Mouse (Mus musculus) liver, embryonic 11.5 days (tissue): ENCODE data around the gene Cdh13. TPM values are rescaled to one million over a fixed set of nuclear protein-coding genes. Genes with fewer than 3 reads are reported as not detected.

ENCODE experiments used
- ATAC-seq: fragments of 200-750 bp; cut with Nextera tagmentation; replicated peaks from 2 replicates; pipeline ENCODE4 v1.8.0; 2017; ENCODE audit warnings: moderate number of reproducible peaks, mild to moderate bottlenecking, moderate TSS enrichment, moderate library complexity; ENCODE audit not compliant: low FRiP score
- DNase-seq: peaks from one replicate; pipeline ENCODE4 v3.0.0-alpha.2; 2017; ENCODE audit warnings: low spot score
- H3K27ac ChIP-seq: fragments of 300-500 bp; sonication (generic); 2 replicates; pipeline ENCODE4 v1.5.1; 2014; ENCODE audit warnings: mild to moderate bottlenecking, low read depth, low read length, control low read depth
- H3K27me3 ChIP-seq: fragments of 300-500 bp; sonication (generic); replicated peaks from 2 replicates; pipeline ENCODE4 v1.6.1; 2014; ENCODE audit warnings: low read length, mixed read lengths; ENCODE audit not compliant: control insufficient read depth, insufficient read depth
- H3K36me3 ChIP-seq: fragments of 300-500 bp; sonication (generic); 2 replicates; pipeline ENCODE4 v1.6.1; 2014; ENCODE audit warnings: mild to moderate bottlenecking, low read length, moderate library complexity, mixed read lengths; ENCODE audit not compliant: control insufficient read depth, insufficient read depth
- H3K4me1 ChIP-seq: fragments of 300-500 bp; sonication (generic); replicated peaks from 2 replicates; pipeline ENCODE4 v1.6.1; 2014; ENCODE audit warnings: low read length, mixed read lengths; ENCODE audit not compliant: control insufficient read depth, insufficient read depth
- H3K4me2 ChIP-seq: fragments of 300-500 bp; sonication (generic); 2 replicates; pipeline ENCODE4 v1.6.1; 2014; ENCODE audit warnings: mild to moderate bottlenecking, control low read depth, moderate library complexity
- H3K4me3 ChIP-seq: fragments of 300-500 bp; sonication (generic); 2 replicates; pipeline ENCODE4 v1.5.1; 2014; ENCODE audit warnings: low read depth, low read length, control low read depth
- H3K9ac ChIP-seq: fragments of 300-500 bp; sonication (generic); 2 replicates; pipeline ENCODE4 v1.6.1; 2014; ENCODE audit warnings: low read depth, low read length, control low read depth
- H3K9me3 ChIP-seq: fragments of 300-500 bp; sonication (generic); 2 replicates; pipeline ENCODE4 v1.6.1; 2016; ENCODE audit warnings: low read length, inconsistent platforms, mixed read lengths; ENCODE audit not compliant: control insufficient read depth
- WGBS: fragments of 180-500 bp; shearing (Covaris S2); extraction: QIAGEN DNeasy Blood & Tissue Kit; methylation state at CpG from one replicate; pipeline ENCODE4 v1.1.7; 2014; 5-methylcytosine and 5-hydroxymethylcytosine counted together
- polyA plus RNA-seq: library from polyadenylated mRNA; unstranded; fragments of >200 nt; fragmentation: Nextera tagmentation; extraction: Ambion mirVana; gene quantifications from 2 replicates; pipeline ENCODE4 v1.2.1, GENCODE M21; 2014

Gene Cdh13
- polyA plus RNA-seq, 1 experiment from 2014 or later = 2.9 TPM

DNA sequence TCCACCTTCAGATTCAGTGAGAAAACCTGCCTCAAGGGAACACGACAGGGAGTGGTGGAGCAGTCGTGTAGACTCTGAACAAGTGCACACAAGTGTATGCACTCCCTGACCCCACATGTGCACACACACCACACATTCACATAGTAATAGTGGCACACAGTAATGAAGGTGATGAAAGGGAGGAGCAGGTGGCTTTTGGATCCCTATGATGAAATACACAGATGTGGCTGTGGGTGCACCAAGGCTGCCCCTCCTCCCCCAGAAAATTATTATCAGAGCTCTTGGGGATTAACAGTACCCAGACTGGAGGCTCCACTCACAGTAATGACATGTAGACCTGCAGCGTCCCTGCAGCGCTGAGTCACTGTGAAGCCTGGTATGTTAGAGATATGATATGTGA, 5.6 kb downstream of the Cdh13 start:
- DNase-seq (no peak), ATAC-seq (no peak)
- H3K27me3 ChIP-seq = peaks cover 27% of the 10 kb centered on the region
- H3K9ac ChIP-seq = no peak overlapping the region
- H3K9me3 ChIP-seq = no peaks in the 10 kb centered on the region
- no peak overlapping the region for H3K4me2 ChIP-seq
- H3K27ac ChIP-seq = no peak overlapping the region
- H3K4me1 ChIP-seq = no peaks in the 10 kb centered on the region
- H3K36me3 ChIP-seq = no peaks in the 10 kb centered on the region
- WGBS = 73% methylated on average over 4 of the region's 4 CpGs
- H3K4me3 ChIP-seq = no peak overlapping the region

GRCm38 (mm10) chr8:118289525-118289924, 6.0 kb downstream of the Cdh13 start:
- Histone ChIP-seq H3K27ac (no peak overlapping the region), H3K4me2 (no peak overlapping the region), H3K4me1 (no peaks in the 10 kb centered on the region), H3K27me3 (peaks cover 23% of the 10 kb centered on the region), H3K36me3 (no peaks in the 10 kb centered on the region), H3K9ac (no peak overlapping the region), H3K4me3 (no peak overlapping the region), H3K9me3 (no peaks in the 10 kb centered on the region)
- ATAC-seq = no peak
- no peak for DNase-seq
- 75% methylated on average over 7 of the region's 7 CpGs for WGBS

- ATAC-seq = no peak
- H3K36me3 ChIP-seq = no peaks in the 10 kb centered on the region
- DNase-seq = no peak
- 74% methylated on average over 6 of the region's 6 CpGs for WGBS
- no peaks in the 10 kb centered on the region for H3K9me3 ChIP-seq
- no peaks in the 10 kb centered on the region for H3K4me1 ChIP-seq
- peaks cover 16% of the 10 kb centered on the region for H3K27me3 ChIP-seq
- H3K4me3 ChIP-seq = no peak overlapping the region
- H3K27ac ChIP-seq = no peak overlapping the region
- H3K4me2 ChIP-seq = no peak overlapping the region
- H3K9ac ChIP-seq = no peak overlapping the region
Measured at GRCm38 (mm10) chr8:118290266-118290665, 6.7 kb downstream of the Cdh13 start.

DNA sequence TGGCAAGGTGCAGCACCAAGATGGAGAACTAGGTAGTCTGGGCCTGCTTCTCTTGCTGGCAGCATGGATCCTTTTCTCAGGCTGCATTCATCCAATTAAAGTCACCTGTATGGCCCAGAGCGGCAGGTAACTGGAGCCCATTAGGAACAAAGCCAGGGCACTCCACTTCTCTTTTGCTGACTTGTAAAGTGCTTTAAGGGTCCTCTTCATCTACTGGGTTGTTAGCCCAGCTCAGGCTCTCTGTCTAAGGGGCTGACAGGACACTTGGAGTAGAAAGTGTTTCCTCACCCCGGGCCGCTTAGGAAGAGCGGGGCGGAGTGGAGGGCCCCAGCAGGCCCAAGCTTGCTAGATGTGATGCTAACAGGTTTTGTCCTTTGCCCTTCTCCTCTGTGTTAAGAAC, 12.9 kb downstream of the Cdh13 start:
- Histone ChIP-seq H3K9ac (no peak overlapping the region), H3K4me1 (no peaks in the 10 kb centered on the region), H3K27me3 (no peaks in the 10 kb centered on the region), H3K36me3 (no peaks in the 10 kb centered on the region), H3K4me3 (no peak overlapping the region), H3K27ac (no peak overlapping the region), H3K4me2 (no peak overlapping the region), H3K9me3 (no peaks in the 10 kb centered on the region)
- DNase-seq = no peak
- whole genome bisulfite sequencing = 95% methylated on average over 5 of the region's 5 CpGs
- ATAC-seq = no peak

- Histone ChIP-seq H3K27ac (no peak overlapping the region), H3K27me3 (no peaks in the 10 kb centered on the region), H3K4me2 (no peak overlapping the region), H3K4me3 (no peak overlapping the region), H3K9ac (no peak overlapping the region), H3K36me3 (no peaks in the 10 kb centered on the region), H3K9me3 (no peaks in the 10 kb centered on the region), H3K4me1 (no peaks in the 10 kb centered on the region)
- ATAC-seq = no peak
- DNase-seq = no peak
- 81% methylated on average over 10 of the region's 10 CpGs for WGBS
Measured at GRCm38 (mm10) chr8:118306957-118307356, 23.4 kb downstream of the Cdh13 start.

GRCm38 (mm10) chr8:118309106-118309505, 25.6 kb downstream of the Cdh13 start:
- DNase-seq = no peak
- H3K4me3 ChIP-seq = no peak overlapping the region

DNA sequence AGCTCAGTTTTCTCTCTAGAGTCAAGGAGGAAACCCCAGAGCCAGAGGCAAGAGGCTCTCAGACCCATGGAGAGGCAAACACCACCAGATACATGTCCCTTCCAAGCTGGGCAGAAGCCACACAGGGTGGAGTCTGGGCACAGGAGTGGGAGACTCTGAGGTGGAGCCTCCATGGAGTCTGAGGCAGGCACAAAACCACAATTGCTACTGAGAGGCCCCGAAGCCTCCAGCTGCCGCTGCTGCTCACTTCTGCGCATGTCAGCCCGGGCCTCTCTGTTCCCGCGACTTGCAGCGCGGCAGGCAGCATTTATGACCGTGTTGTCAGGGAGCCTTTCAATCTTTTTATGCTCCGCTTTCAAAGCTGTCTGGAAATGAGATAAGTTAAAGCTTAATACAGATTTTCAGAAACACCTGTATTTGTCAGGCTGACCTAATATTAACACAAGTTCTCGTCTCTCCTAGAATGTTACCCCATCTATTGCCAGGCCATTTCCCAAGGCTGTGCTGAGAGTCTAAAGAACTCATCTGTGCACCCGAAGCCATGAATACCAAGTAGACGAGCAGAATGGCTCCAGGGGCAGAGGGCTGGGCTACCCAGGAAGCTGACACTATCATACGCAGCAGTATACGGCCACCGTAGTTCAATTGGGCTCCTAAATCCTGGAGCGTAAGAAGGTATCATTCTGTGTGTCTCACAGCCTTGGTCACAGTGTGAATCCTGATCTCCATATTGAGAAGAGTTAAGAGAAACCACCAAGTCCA, 30.1 kb downstream of the Cdh13 start:
- ATAC-seq = no peak
- Histone ChIP-seq H3K4me2 (no peak overlapping the region), H3K9ac (no peak overlapping the region), H3K4me1 (no peaks in the 10 kb centered on the region), H3K27ac (no peak overlapping the region), H3K27me3 (no peaks in the 10 kb centered on the region), H3K4me3 (no peak overlapping the region), H3K36me3 (no peaks in the 10 kb centered on the region), H3K9me3 (no peaks in the 10 kb centered on the region)
- WGBS = 82% methylated on average over 17 of the region's 17 CpGs
- DNase-seq = no peak

More at GRCm38 (mm10) chr8:118309106-118309505, 25.6 kb downstream of the Cdh13 start:
- no peaks in the 10 kb centered on the region for H3K9me3 ChIP-seq
- H3K27me3 ChIP-seq = no peaks in the 10 kb centered on the region
- H3K4me1 ChIP-seq = no peaks in the 10 kb centered on the region
- no peak for ATAC-seq
- no peak overlapping the region for H3K4me2 ChIP-seq
- no peak overlapping the region for H3K9ac ChIP-seq
- WGBS = 64% methylated on average over 3 of the region's 3 CpGs
- H3K27ac ChIP-seq = no peak overlapping the region
- H3K36me3 ChIP-seq = no peaks in the 10 kb centered on the region

GRCm38 (mm10) chr8:118314188-118314563, 30.6 kb downstream of the Cdh13 start:
- H3K4me1 ChIP-seq = no peaks in the 10 kb centered on the region
- 80% methylated on average over 6 of the region's 6 CpGs for WGBS

GRCm38 (mm10) chr8:118314932-118315331, 31.4 kb downstream of the Cdh13 start:
- H3K4me2 ChIP-seq = no peak overlapping the region
- no peak for DNase-seq
- H3K27ac ChIP-seq = no peak overlapping the region
- ATAC-seq = no peak
- no peaks in the 10 kb centered on the region for H3K36me3 ChIP-seq
- no peaks in the 10 kb centered on the region for H3K27me3 ChIP-seq
- no peaks in the 10 kb centered on the region for H3K4me1 ChIP-seq
- H3K9ac ChIP-seq = no peak overlapping the region
- no peak overlapping the region for H3K4me3 ChIP-seq
- no peaks in the 10 kb centered on the region for H3K9me3 ChIP-seq
- WGBS = 74% methylated on average over 7 of the region's 7 CpGs

More at GRCm38 (mm10) chr8:118314188-118314563, 30.6 kb downstream of the Cdh13 start:
- H3K9ac ChIP-seq = no peak overlapping the region
- H3K4me3 ChIP-seq = no peak overlapping the region
- H3K4me2 ChIP-seq = no peak overlapping the region
- no peaks in the 10 kb centered on the region for H3K27me3 ChIP-seq
- ATAC-seq (no peak), DNase-seq (no peak)
- H3K27ac ChIP-seq = no peak overlapping the region
- no peaks in the 10 kb centered on the region for H3K9me3 ChIP-seq
- H3K36me3 ChIP-seq = no peaks in the 10 kb centered on the region
